Mouse (Mus musculus) regulatory T cell (primary cell): Measurements from ENCODE around the gene Gm49354.
"Not testable (repeated sequence)": the region's sequence is repeated elsewhere in the genome, so short reads cannot be mapped to it uniquely, and the experiment has no call there.

Source experiments
- in situ Hi-C: fragments of 300-600 bp; cut with MboI, MseI; formaldehyde crosslinking; loops from one replicate; pipeline ENCODE4 v1.15.1; 2025; ENCODE audit warnings: high pct_unique_total_duplicates

Gm49354 gene

DNA sequence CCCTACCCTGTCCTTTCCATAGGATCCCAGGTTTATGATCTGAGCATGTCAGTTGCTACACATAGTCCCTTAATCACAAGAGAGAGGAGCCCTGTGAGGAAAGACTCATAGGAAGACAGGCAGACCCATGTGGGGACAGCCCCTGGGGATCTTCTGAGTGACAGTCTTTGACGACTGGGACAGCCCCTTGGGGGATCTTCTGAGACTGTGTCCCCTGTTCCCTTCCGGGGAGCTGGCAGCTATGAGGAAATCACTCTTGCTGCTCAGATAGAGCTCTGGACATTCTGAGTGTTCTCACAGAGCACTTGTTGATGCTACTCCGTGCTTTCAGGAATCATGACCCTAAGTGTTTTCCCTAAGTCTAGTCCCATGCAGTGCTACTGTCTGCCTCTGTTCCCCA lies 68.3 kb downstream of the Gm49354 start:
- in situ Hi-C loops, result no loop called here

DNA sequence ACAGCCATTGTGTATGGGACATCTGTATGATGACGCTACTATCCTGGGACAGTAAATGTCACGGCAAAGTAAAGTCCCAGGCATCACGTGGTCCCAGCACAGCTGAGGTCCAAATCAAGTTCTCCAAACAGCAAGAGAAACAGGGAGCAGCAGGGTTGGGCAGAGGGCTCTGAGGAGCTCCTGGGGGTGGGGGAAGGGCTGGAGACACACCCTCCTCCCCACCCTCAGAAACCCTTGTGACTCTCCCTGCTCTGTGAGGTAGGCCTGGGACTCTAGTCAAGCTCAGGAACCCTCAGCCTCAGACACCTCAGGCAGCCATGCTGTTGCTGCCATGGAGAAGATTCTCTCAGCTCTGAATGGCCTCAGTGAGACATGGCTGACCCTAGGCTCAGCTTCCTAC lies 70.1 kb downstream of the Gm49354 start, which contains the start of gene Spata31d1b:
Gene Spata31d1b (plus strand): TSS at position 301 of the 400 bp plus-strand sequence.
- in situ Hi-C loops, result not testable (repeated sequence)

DNA sequence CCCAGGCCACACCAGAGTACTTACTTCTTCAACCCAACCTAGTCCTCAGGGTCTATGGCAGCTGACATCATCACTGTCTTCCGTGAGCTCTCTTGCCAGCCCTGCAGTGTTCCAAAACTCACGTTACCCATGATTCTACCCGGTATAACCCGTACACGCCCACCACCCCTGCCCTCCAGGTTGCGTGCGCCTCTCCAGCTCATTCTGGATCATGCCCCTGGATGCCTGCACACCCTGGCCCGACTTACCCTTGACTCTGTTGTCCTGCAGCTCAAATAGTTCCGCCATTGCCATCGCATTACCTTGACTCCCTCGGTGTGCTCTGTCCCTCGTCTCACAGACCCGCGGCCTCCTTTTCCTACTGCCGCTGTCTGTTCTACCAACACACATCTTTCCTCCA lies 71.8 kb downstream of the Gm49354 start, which contains the start of gene Spata31d1a:
Gene Spata31d1a (minus strand): TSS at position 101 of the 400 bp plus-strand sequence.
- in situ Hi-C loops, result no loop called here
